Mouse (Mus musculus) spleen, adult 12 weeks (tissue): ENCODE measurements around the gene Ints5.
A peak's percentile ranks its signal among the peaks of the same experiment; 100 is the strongest.

Experiments
- DNase-seq: peaks from one replicate; pipeline ENCODE4 v3.0.0; 2022; ENCODE audit warnings: low spot score

Ints5 gene

DNA sequence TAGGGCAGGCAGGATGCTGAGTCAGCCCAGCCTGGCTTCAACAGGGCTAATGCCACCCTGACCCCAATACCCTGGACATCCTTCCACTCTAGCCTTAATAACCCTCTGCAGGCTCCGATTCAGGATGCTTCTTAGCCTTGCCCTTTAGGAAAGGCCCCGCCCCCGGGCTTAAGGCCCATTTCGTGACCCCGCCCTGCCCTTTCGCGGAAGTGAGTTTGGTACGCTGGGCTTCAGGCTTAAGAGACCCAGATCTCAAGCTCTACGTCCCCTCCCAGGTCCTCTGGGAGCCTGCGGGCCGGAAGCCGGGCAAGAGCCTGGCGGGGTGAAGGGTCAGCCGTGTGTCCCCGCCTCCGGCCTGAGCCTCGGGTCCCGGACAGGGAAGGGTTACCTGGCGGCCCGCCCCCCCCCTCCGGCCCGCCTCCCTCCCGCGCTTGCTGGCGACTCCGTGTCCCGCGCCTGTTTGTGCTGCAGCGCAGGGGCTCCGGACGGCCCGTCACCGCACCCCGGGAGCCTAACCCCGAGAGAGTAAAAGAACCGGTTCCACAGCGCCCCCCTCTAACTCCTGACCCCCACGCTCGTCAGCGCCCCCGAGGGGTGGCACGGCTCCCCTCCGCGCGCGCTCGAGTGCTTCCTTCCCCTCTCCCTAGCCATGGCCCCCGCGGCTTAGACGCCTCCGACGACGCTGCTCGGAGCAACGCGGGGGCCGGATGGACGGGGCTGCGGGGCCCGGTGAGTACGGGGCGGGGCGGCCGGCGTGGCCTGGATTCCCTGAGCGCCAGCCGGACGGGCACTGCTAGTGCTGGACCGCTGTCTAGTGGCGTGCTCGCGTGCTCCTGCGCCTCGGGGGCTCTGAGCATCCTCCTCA, 36.7 kb downstream of the Ints5 start, which contains the start of the genes Rom1 and Eml3:
Gene Rom1, minus strand, starts transcription at position 133 of the 865 bp plus-strand sequence.
Gene Eml3, plus strand, starts transcription at position 329 of the 865 bp plus-strand sequence.
- peak; percentile 81 for DNase-seq

DNA sequence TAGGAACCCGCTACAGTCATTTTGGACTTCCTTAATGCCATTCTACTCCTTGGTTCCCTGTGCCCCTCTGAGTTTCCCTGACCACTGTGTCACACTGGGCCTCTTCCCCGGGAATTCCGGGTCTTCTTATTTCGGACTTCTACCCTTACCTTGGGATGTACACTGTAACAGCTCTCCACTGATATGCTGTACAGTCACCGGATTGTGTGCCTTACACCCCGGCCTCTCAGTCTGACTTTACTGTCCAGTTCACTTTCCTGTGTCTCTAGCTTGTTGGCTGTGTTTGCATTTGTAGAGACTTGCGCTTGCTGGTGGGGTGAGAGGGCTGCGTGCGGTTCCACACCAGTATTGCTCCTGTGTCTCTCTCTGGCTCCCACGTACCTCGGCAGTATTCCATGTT, 37.3 kb downstream of the Ints5 start:
- no peak for DNase-seq

DNA sequence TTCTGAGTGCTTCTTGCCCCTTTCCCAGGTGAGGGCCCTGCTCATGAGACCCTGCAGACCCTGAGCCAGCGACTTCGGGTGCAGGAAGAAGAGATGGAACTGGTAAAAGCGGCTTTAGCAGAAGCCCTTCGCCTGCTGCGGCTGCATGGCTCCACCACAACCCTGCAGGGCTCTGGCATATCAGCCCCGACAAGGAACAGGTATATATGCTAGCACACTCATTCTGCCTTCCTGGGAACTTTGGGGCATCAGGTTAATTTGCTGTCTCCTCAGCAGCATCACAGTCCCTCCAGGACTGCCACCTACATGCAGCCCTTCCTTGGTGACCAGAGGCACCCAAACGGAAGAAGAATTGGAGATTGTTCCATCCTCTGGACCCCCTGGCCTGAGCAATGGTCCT, 38.0 kb downstream of the Ints5 start:
- no peak for DNase-seq

DNA sequence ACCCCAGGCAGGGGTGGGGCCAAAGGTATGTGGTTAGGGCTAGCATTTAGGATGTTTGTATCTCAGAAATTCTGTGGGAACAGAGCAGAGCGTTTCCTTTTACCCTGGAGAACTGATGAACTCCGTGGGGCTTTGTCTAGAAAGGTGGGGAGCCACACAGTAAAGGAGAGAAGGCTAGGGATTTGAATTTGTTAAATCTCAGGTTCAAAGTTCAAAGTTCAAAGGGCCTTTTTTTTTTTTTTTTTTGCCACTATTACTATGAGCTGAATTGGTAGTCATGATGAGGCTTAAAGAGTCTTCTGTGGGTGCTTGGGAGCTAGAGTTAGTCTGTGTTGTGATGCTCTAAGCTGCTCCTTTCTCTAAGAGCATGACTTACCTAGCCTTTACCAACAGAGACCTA, 43.9 kb downstream of the Ints5 start:
- DNase-seq, result no peak

DNA sequence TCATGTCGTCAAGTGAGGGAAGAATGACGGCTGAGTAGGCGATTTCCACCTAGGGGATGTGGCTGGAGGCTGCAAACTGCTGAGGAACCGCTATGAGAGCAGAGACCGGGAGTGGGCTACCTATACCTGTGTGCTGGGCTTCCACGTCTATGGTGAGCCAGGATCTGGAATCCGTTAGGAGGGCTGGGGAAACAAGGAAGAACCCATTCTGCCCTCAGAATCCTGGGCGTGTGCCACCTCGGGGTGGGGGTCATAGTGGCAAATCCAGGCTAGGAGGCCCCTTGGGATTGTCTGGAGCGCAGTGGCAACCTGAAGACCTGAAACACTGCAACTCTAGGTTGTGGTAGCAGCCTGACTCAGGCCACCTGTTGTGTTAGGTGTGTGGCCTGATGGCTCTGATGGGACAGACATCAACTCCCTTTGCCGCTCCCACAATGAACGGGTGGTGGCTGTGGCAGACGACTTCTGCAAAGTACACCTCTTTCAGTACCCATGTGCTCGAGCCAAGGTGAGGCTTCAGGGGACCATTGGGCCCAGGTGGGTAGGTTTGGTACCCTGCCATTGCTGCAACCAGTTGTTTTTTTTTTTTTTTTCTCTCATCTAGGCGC, 47.8 kb downstream of the Ints5 start:
- DNase-seq, result no peak

DNA sequence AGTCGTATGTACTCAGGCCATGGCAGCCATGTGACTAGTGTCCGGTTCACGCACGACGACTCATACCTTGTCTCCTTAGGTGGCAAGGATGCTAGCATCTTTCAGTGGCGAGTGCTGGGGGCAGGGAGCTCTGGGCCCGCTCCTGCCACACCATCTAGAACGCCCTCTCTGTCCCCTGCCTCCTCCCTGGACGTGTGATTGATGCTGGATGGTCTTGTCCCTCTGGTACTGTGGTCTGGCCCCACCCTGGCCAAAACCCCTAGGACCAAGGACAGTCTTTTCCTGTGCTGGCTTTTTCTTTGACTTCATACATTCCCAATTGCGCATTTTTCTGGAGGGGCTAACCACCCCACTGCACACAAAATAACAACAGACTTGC, 48.3 kb downstream of the Ints5 start:
- DNase-seq, result no peak

DNA sequence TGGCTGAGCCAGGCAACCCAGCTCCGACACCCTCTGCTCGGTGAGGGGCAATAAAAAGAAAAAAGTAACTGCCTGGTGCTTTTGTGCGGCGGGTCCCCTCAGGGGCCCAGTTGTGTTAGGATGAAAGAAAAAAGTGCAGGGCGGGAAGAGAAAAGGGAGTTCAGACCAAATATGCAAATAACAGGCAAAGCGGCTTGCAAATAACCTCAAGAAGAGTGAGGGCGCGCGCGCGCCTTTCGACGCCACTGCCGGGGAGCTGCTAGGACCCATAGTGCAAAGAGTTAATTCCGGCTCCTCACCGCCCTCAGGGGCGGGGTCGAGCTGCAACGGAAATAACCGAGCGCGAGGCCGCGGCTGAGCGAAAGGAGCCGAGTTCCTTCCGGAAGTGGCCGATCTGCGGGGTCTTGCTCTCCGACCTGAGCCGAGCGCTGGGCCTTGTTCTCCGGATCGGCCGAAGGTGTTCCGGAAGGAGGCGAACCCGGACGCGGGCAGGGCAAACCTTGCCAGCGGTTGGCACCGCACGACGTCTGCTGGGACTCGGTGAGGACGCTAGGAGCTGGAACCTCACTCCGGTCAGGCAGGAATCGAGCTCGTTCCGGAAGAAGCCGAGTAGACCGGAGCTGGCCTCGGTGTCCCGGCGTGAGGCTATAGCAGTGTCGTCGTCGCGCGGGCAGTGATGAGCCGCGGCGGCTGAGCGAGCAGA, 48.9 kb downstream of the Ints5 start, which contains the start of gene Mta2:
Gene Mta2, plus strand, starts transcription at position 361 of the 703 bp plus-strand sequence.
- peak; percentile 93 for DNase-seq

DNA sequence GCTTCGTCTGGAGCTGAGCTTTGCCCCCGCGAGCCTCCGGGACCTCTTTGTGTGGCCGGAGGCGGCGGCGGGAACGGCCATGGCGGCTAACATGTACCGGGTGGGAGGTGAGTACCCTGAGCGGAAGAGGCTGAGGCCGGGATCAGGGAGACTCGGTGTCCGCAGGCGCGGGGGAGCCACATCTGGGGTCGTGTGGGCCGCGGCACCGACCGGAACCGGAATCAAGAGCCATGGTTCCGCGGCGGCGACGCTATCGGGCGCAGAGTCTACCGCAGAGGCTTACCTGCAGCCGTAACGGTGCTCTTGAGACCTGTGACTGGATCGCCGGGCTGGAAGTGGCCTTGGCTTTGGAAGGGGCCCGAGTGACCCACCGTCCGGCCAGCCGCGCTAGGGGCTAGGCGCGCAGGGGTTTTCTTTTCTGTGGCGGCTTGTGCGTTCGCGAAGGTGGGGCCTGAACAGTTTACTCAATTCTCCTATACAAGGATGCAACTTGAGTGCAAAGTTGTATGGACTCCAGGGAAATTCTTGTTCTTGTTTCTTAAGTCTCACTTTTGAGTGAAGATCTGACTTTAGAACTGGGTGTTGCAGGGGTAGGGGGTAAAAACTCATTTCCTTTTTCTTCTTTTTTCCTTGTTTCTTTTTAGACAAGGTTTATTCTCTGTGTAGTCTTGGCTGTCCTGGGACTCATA, 49.6 kb downstream of the Ints5 start:
- DNase-seq, result no peak

DNA sequence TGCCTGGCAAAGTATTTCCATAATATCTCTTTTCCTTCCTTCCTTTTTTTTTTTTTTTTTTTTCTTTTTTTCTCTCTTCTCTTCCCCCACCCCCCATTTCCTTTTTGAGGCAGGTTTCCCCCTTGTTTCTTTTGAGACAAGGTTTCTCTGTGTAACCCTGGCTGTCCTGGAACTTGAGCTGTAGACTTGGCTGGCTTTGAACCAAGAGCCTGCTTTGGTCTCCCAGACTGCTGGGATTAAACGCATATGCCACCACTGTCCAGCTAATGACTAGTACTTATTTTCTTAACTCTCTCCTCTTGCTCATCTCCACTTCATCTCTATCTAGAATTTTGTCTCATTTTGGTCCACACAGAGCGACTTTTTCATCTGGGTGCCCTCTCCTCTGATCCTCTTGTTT, 50.2 kb downstream of the Ints5 start:
- DNase-seq, result no peak

DNA sequence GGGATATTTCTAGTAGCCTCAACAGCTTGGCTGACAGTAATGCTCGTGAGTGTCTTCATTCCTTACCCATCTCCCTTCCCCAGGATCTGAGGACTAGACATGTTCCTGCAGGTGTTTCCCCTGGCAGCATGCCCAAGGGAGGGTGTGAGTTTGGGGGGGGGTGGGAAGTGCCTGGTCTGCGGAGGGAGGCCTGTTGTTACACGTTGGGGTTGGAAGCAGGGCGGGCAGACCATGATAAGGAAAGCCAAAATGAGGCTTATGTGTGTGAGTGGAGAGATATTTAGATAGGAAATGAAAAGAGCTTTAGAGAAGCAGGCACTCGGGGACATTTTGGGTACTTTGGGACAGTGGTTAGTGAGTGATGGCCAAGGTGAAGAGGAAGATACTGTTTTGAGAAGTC, 51.3 kb downstream of the Ints5 start:
- no peak for DNase-seq

DNA sequence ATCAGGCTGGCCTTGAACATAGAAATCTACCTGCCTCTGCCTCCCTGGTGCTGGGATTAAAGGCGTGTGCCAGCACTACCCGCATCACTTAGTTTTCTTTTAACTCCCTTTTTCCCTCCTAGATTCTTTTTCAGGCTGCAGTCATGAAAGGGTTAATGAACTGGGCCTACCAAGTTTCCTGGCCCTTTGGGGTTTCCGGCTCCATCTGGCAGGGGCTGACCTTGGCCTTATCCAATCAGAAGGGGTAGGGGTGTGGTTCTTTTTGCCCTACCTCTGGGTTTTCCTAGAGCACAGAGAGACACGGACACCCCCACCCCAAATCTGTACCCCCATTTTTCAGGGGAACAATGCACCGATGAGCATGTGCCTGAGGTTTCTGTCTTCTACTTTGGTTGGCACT, 51.9 kb downstream of the Ints5 start:
- DNase-seq, result no peak

DNA sequence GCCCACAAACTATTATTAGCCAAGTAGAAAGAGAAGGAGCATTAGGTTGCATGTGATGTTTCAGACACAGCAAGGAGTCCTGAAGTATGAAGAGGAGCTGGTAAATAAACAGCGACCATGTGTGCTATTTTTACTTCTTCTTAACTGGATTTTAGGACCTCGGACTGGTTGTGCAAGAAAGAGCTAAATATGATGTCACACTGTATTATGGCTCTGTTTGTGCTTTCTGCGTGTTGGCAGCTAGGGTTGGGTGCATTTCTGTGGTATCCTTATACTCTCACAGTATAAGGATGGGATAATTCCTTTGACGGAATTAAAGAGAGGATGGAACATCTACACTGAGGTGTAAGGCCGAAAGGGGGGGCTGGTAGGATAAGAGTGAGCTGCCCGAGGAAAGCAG, 52.4 kb downstream of the Ints5 start:
- no peak for DNase-seq

DNA sequence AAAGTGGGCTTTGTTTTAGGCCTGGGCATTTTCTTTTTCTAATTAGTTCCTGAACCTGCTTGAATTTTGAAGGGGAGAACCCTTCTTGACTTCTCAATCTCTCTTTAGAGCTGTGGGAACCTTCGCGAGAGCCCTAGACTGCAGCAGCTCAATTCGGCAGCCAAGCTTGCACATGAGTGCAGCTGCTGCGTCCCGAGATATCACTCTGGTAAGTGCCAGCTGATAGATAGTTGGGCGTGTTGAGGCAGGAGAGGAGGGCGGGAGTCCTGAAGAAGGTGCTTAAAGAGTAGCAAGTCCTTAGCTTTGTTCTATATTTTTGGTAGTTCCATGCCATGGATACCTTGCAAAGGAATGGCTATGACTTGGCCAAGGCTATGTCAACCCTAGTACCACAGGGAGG, 54.1 kb downstream of the Ints5 start:
- no peak for DNase-seq
